Mouse (Mus musculus): ENCODE results near the gene Arhgef2. TPM values are rescaled to one million over a fixed set of nuclear protein-coding genes. Genes with fewer than 3 reads are reported as not detected.

Arhgef2 gene
- polyA plus RNA-seq, 1 experiment from 2014 or later, result 41.5 TPM

- WGBS, result 95% methylated on average over 12 of the region's 12 CpGs
- no peaks in the 10 kb centered on the region for H3K4me1 ChIP-seq (ENCODE audit: control insufficient read depth, insufficient read depth, low read length)
- no peaks in the 10 kb centered on the region for H3K27me3 ChIP-seq (replicated peaks; ENCODE audit: control insufficient read depth, insufficient read depth, low read length)
- no peak overlapping the region for H3K9ac ChIP-seq (ENCODE audit: low read depth, low read length)
- H3K36me3 ChIP-seq (ENCODE audit: control insufficient read depth, insufficient read depth, low read length), result peaks cover 63% of the 10 kb centered on the region
- no peaks in the 10 kb centered on the region for H3K9me3 ChIP-seq (ENCODE audit: control insufficient read depth, low read length)
- no peak for ATAC-seq
- no peak overlapping the region for H3K4me3 ChIP-seq (ENCODE audit: low read length)
- H3K4me2 ChIP-seq (ENCODE audit: low read depth, low read length), result no peak overlapping the region
- no peak overlapping the region for H3K27ac ChIP-seq (ENCODE audit: low read length)
Measured at GRCm38 (mm10) chr3:88639239-88639638, 33.5 kb downstream of the Arhgef2 start.

- H3K27me3 ChIP-seq (replicated peaks; ENCODE audit: control insufficient read depth, insufficient read depth, low read length), result no peaks in the 10 kb centered on the region
- H3K4me1 ChIP-seq (ENCODE audit: control insufficient read depth, insufficient read depth, low read length), result no peaks in the 10 kb centered on the region
- WGBS, result 75% methylated on average over 1 of the region's 1 CpGs
- H3K4me2 ChIP-seq (ENCODE audit: low read depth, low read length), result no peak overlapping the region
- 0 out of 2 replicates have a peak, but pooled peaks have one; percentile 33 for ATAC-seq
- no peak overlapping the region for H3K9ac ChIP-seq (ENCODE audit: low read depth, low read length)
- no peaks in the 10 kb centered on the region for H3K9me3 ChIP-seq (ENCODE audit: control insufficient read depth, low read length)
- peaks cover 55% of the 10 kb centered on the region for H3K36me3 ChIP-seq (ENCODE audit: control insufficient read depth, insufficient read depth, low read length)
- H3K4me3 ChIP-seq (ENCODE audit: low read length), result no peak overlapping the region
- H3K27ac ChIP-seq (ENCODE audit: low read length), result no peak overlapping the region
Measured at GRCm38 (mm10) chr3:88640676-88641075, 34.9 kb downstream of the Arhgef2 start.

- H3K36me3 ChIP-seq (ENCODE audit: control insufficient read depth, insufficient read depth, low read length), result peaks cover 47% of the 10 kb centered on the region
- no peak for ATAC-seq
- 79% methylated on average over 5 of the region's 5 CpGs for WGBS
Measured at GRCm38 (mm10) chr3:88643078-88643477, 37.3 kb downstream of the Arhgef2 start.

GRCm38 (mm10) chr3:88645937-88646336 is 40.2 kb downstream of the Arhgef2 start:
- H3K9me3 ChIP-seq (ENCODE audit: control insufficient read depth, low read length), result no peaks in the 10 kb centered on the region
- H3K9ac ChIP-seq (ENCODE audit: low read depth, low read length), result no peak overlapping the region
- peaks cover 33% of the 10 kb centered on the region for H3K36me3 ChIP-seq (ENCODE audit: control insufficient read depth, insufficient read depth, low read length)
- H3K4me3 ChIP-seq (ENCODE audit: low read length), result no peak overlapping the region
- H3K27me3 ChIP-seq (replicated peaks; ENCODE audit: control insufficient read depth, insufficient read depth, low read length), result no peaks in the 10 kb centered on the region
- no peak overlapping the region for H3K27ac ChIP-seq (ENCODE audit: low read length)
- no peak overlapping the region for H3K4me2 ChIP-seq (ENCODE audit: low read depth, low read length)
- WGBS, result 93% methylated on average over 12 of the region's 12 CpGs
- ATAC-seq, result no peak
- no peaks in the 10 kb centered on the region for H3K4me1 ChIP-seq (ENCODE audit: control insufficient read depth, insufficient read depth, low read length)

More at GRCm38 (mm10) chr3:88643078-88643477, 37.3 kb downstream of the Arhgef2 start:
- no peaks in the 10 kb centered on the region for H3K27me3 ChIP-seq (replicated peaks; ENCODE audit: control insufficient read depth, insufficient read depth, low read length)
- H3K9ac ChIP-seq (ENCODE audit: low read depth, low read length), result no peak overlapping the region
- H3K9me3 ChIP-seq (ENCODE audit: control insufficient read depth, low read length), result no peaks in the 10 kb centered on the region
- H3K4me3 ChIP-seq (ENCODE audit: low read length), result no peak overlapping the region
- no peak overlapping the region for H3K27ac ChIP-seq (ENCODE audit: low read length)
- no peaks in the 10 kb centered on the region for H3K4me1 ChIP-seq (ENCODE audit: control insufficient read depth, insufficient read depth, low read length)
- no peak overlapping the region for H3K4me2 ChIP-seq (ENCODE audit: low read depth, low read length)

GRCm38 (mm10) chr3:88646426-88646995 is 40.7 kb downstream of the Arhgef2 start:
- WGBS, result 74% methylated on average over 6 of the region's 6 CpGs
- no peak overlapping the region for H3K4me3 ChIP-seq (ENCODE audit: low read length)
- no peaks in the 10 kb centered on the region for H3K9me3 ChIP-seq (ENCODE audit: control insufficient read depth, low read length)
- H3K4me1 ChIP-seq (ENCODE audit: control insufficient read depth, insufficient read depth, low read length), result 0 out of 2 replicates have a peak, but pooled peaks cover 3% of the 10 kb centered on the region
- H3K4me2 ChIP-seq (ENCODE audit: low read depth, low read length), result no peak overlapping the region
- H3K27me3 ChIP-seq (replicated peaks; ENCODE audit: control insufficient read depth, insufficient read depth, low read length), result no peaks in the 10 kb centered on the region
- peaks cover 30% of the 10 kb centered on the region for H3K36me3 ChIP-seq (ENCODE audit: control insufficient read depth, insufficient read depth, low read length)
- H3K27ac ChIP-seq (ENCODE audit: low read length), result no peak overlapping the region
- ATAC-seq, result no peak
- H3K9ac ChIP-seq (ENCODE audit: low read depth, low read length), result no peak overlapping the region

GRCm38 (mm10) chr3:88647076-88647475 is 41.3 kb downstream of the Arhgef2 start:
- H3K9ac ChIP-seq (ENCODE audit: low read depth, low read length), result no peak overlapping the region
- no peak for ATAC-seq
- H3K27ac ChIP-seq (ENCODE audit: low read length), result no peak overlapping the region
- no peaks in the 10 kb centered on the region for H3K27me3 ChIP-seq (replicated peaks; ENCODE audit: control insufficient read depth, insufficient read depth, low read length)
- H3K36me3 ChIP-seq (ENCODE audit: control insufficient read depth, insufficient read depth, low read length), result peaks cover 27% of the 10 kb centered on the region
- H3K4me1 ChIP-seq (ENCODE audit: control insufficient read depth, insufficient read depth, low read length), result 0 out of 2 replicates have a peak, but pooled peaks cover 8% of the 10 kb centered on the region
- no peak overlapping the region for H3K4me2 ChIP-seq (ENCODE audit: low read depth, low read length)
- 80% methylated on average over 3 of the region's 3 CpGs for WGBS
- H3K4me3 ChIP-seq (ENCODE audit: low read length), result no peak overlapping the region
- H3K9me3 ChIP-seq (ENCODE audit: control insufficient read depth, low read length), result no peaks in the 10 kb centered on the region

GRCm38 (mm10) chr3:88647779-88648413 is 42.1 kb downstream of the Arhgef2 start:
- Histone ChIP-seq H3K9ac (ENCODE audit: low read depth, low read length) (no peak overlapping the region), H3K27ac (ENCODE audit: low read length) (no peak overlapping the region), H3K36me3 (ENCODE audit: control insufficient read depth, insufficient read depth, low read length) (peaks cover 19% of the 10 kb centered on the region), H3K4me1 (ENCODE audit: control insufficient read depth, insufficient read depth, low read length) (peaks cover 10% of the 10 kb centered on the region; the same call in 1 of the 2 replicates), H3K4me2 (ENCODE audit: low read depth, low read length) (no peak overlapping the region), H3K9me3 (ENCODE audit: control insufficient read depth, low read length) (no peaks in the 10 kb centered on the region), H3K27me3 (replicated peaks; ENCODE audit: control insufficient read depth, insufficient read depth, low read length) (no peaks in the 10 kb centered on the region), H3K4me3 (ENCODE audit: low read length) (no peak overlapping the region)
- ATAC-seq, result no peak
- WGBS, result 85% methylated on average over 14 of the region's 14 CpGs

GRCm38 (mm10) chr3:88648452-88649168 is 42.8 kb downstream of the Arhgef2 start:
- ATAC-seq, result no peak
- Histone ChIP-seq H3K4me3 (ENCODE audit: low read length) (no peak overlapping the region), H3K27ac (ENCODE audit: low read length) (no peak overlapping the region), H3K4me2 (ENCODE audit: low read depth, low read length) (no peak overlapping the region), H3K4me1 (ENCODE audit: control insufficient read depth, insufficient read depth, low read length) (peaks cover 16% of the 10 kb centered on the region; the same call in 1 of the 2 replicates), H3K9ac (ENCODE audit: low read depth, low read length) (no peak overlapping the region), H3K9me3 (ENCODE audit: control insufficient read depth, low read length) (no peaks in the 10 kb centered on the region), H3K27me3 (replicated peaks; ENCODE audit: control insufficient read depth, insufficient read depth, low read length) (no peaks in the 10 kb centered on the region), H3K36me3 (ENCODE audit: control insufficient read depth, insufficient read depth, low read length) (peaks cover 16% of the 10 kb centered on the region)
- WGBS, result 78% methylated on average over 12 of the region's 12 CpGs

- 80% methylated on average over 10 of the region's 10 CpGs for WGBS
- no peaks in the 10 kb centered on the region for H3K27me3 ChIP-seq (replicated peaks; ENCODE audit: control insufficient read depth, insufficient read depth, low read length)
Measured at GRCm38 (mm10) chr3:88649186-88649585, 43.4 kb downstream of the Arhgef2 start.

More at GRCm38 (mm10) chr3:88649186-88649585, 43.4 kb downstream of the Arhgef2 start:
- no peak for ATAC-seq
- peaks cover 12% of the 10 kb centered on the region for H3K36me3 ChIP-seq (ENCODE audit: control insufficient read depth, insufficient read depth, low read length)
- H3K4me3 ChIP-seq (ENCODE audit: low read length), result no peak overlapping the region
- no peaks in the 10 kb centered on the region for H3K9me3 ChIP-seq (ENCODE audit: control insufficient read depth, low read length)
- no peak overlapping the region for H3K9ac ChIP-seq (ENCODE audit: low read depth, low read length)
- peaks cover 17% of the 10 kb centered on the region; the same call in 1 of the 2 replicates for H3K4me1 ChIP-seq (ENCODE audit: control insufficient read depth, insufficient read depth, low read length)
- H3K27ac ChIP-seq (ENCODE audit: low read length), result no peak overlapping the region
- H3K4me2 ChIP-seq (ENCODE audit: low read depth, low read length), result no peak overlapping the region

Measured in intestine, embryonic 16.5 days (tissue).